Mouse (Mus musculus): ENCODE data around the gene Ubqln4. TPM values are rescaled to one million over a fixed set of nuclear protein-coding genes. Genes with fewer than 3 reads are reported as not detected.

Gene Ubqln4
- polyA plus RNA-seq, 1 experiment from 2014 or later: 62.6 TPM

DNA sequence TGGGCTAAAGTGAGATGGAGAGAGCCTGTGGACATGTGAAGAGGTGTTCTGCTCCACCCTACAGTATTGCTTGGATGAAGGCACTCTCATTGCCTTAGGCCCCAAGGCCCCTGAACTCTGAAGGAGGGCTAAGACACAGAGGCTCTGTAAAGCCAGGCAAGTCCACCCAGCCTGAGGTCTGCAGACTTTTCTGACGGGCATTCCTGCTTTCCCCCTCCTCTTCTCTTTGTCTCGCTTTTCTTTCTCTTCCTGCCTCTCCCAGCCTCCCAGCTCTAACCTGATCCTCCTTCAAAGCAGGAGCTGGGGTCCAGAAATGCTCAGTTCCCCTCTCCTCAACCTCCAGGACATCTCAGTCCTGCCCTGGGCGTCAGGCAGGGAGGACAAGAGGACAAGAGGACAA lies 18.6 kb upstream of the Ubqln4 start:
- 23% methylated on average over 3 of the region's 3 CpGs for WGBS
- no peaks in the 10 kb centered on the region for H3K9me3 ChIP-seq
- no peaks in the 10 kb centered on the region for H3K27me3 ChIP-seq
- H3K4me1 ChIP-seq (replicated peaks): peaks cover 57% of the 10 kb centered on the region
- ATAC-seq (ENCODE audit: insufficient number of reproducible peaks, insufficient read depth, low FRiP score, low TSS enrichment, low read depth): no peak
- H3K9ac ChIP-seq (replicated peaks): peak overlapping the region; percentile 97
- peak overlapping the region; percentile 75 for H3K4me3 ChIP-seq (replicated peaks)
- H3K27ac ChIP-seq: peak overlapping the region; percentile 99
- peak overlapping the region; percentile 94 for H3K4me2 ChIP-seq
- H3K36me3 ChIP-seq: peaks cover 55% of the 10 kb centered on the region

DNA sequence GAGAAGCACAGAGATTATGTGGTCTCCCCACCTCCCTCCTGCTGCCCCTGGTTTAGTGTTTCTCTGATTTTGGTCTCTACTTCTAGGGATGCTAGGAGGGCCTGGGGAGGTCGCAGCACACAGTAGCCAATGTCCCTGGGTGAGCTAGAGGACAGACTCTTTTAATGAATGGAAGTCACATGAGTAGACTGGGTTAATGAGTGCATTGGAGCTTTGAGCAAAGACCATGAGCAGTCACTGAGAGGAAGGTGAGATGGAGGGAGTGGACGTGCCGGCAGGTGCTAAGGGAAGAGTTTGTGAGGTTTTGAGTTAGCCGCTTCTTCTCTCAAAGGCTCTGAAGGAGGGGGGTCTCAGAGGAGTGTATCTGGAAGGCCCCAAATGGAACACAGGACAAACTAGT lies 18.0 kb upstream of the Ubqln4 start:
- Histone ChIP-seq H3K4me1 (replicated peaks) (peaks cover 55% of the 10 kb centered on the region), H3K9me3 (no peaks in the 10 kb centered on the region), H3K27me3 (no peaks in the 10 kb centered on the region), H3K36me3 (peaks cover 60% of the 10 kb centered on the region), H3K4me3 (replicated peaks) (peak overlapping the region; percentile 75), H3K9ac (replicated peaks) (peak overlapping the region; percentile 97), H3K4me2 (peak overlapping the region; percentile 94), H3K27ac (peak overlapping the region; percentile 99)
- WGBS: 52% methylated on average over 4 of the region's 4 CpGs
- ATAC-seq (ENCODE audit: insufficient number of reproducible peaks, insufficient read depth, low FRiP score, low TSS enrichment, low read depth): no peak

DNA sequence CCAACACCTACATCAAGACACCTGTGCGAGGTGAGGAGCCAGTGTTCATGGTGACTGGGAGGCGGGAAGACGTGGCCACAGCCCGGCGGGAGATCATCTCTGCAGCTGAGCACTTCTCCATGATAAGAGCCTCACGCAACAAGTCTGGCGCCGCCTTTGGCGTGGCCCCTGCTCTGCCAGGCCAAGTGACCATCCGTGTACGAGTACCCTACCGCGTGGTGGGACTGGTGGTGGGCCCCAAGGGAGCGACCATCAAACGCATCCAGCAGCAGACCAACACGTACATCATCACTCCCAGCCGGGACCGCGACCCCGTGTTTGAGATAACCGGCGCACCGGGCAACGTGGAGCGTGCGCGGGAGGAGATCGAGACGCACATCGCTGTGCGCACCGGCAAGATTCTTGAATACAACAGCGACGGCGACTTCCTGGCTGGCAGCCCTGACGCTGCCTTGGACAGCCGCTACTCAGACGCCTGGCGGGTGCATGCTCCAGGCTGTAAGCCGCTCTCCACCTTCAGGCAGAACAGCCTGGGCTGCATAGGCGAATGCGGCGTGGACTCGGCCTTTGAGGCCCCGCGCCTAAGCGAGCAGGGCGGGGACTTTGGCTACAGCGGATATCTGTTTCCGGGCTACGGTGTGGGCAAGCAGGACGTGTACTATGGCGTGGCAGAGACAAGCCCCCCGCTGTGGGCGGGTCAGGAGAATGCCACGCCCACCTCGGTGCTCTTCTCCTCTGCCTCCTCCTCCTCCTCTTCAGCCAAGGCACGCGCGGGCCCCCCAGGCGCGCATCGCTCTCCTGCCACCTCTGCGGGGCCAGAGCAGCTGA lies 17.2 kb upstream of the Ubqln4 start:
- no peaks in the 10 kb centered on the region for H3K27me3 ChIP-seq
- peaks cover 55% of the 10 kb centered on the region for H3K4me1 ChIP-seq (replicated peaks)
- H3K36me3 ChIP-seq: peaks cover 68% of the 10 kb centered on the region
- peak overlapping the region; percentile 75 for H3K4me3 ChIP-seq (replicated peaks)
- H3K4me2 ChIP-seq: peak overlapping the region; percentile 94
- ATAC-seq (ENCODE audit: insufficient number of reproducible peaks, insufficient read depth, low FRiP score, low TSS enrichment, low read depth): no peak
- H3K9ac ChIP-seq (replicated peaks): peak overlapping the region; percentile 97
- H3K9me3 ChIP-seq: no peaks in the 10 kb centered on the region
- 10% methylated on average over 64 of the region's 64 CpGs for WGBS
- H3K27ac ChIP-seq: peak overlapping the region; percentile 77

DNA sequence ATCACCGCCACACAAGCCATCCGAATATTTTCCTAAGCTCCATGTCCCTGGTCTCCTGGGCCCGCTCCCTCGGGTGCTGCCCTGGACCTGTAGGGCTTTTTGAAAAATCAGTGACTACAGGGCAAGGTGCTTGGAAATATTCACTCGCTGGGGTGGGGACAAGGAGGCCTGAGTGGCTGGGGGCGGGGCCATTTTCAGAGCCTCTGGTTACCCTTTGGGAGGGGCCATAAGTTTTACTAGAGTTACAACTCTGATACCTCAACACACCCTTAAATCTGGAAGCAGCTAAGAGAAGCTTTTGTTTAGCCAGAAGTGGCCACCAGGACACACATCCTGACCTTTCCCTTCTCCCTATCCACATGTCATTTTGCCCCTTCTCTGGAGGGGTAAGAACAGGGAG lies 16.4 kb upstream of the Ubqln4 start:
- Histone ChIP-seq H3K4me2 (peak overlapping the region; percentile 94), H3K27me3 (no peaks in the 10 kb centered on the region), H3K9ac (replicated peaks) (peak overlapping the region; percentile 44; the same call in 1 of the 2 replicates), H3K9me3 (no peaks in the 10 kb centered on the region), H3K4me3 (replicated peaks) (peak overlapping the region; percentile 75), H3K27ac (peak overlapping the region; percentile 77), H3K4me1 (replicated peaks) (peaks cover 55% of the 10 kb centered on the region), H3K36me3 (peaks cover 73% of the 10 kb centered on the region)
- ATAC-seq (ENCODE audit: insufficient number of reproducible peaks, insufficient read depth, low FRiP score, low TSS enrichment, low read depth): no peak
- 69% methylated on average over 6 of the region's 6 CpGs for WGBS

DNA sequence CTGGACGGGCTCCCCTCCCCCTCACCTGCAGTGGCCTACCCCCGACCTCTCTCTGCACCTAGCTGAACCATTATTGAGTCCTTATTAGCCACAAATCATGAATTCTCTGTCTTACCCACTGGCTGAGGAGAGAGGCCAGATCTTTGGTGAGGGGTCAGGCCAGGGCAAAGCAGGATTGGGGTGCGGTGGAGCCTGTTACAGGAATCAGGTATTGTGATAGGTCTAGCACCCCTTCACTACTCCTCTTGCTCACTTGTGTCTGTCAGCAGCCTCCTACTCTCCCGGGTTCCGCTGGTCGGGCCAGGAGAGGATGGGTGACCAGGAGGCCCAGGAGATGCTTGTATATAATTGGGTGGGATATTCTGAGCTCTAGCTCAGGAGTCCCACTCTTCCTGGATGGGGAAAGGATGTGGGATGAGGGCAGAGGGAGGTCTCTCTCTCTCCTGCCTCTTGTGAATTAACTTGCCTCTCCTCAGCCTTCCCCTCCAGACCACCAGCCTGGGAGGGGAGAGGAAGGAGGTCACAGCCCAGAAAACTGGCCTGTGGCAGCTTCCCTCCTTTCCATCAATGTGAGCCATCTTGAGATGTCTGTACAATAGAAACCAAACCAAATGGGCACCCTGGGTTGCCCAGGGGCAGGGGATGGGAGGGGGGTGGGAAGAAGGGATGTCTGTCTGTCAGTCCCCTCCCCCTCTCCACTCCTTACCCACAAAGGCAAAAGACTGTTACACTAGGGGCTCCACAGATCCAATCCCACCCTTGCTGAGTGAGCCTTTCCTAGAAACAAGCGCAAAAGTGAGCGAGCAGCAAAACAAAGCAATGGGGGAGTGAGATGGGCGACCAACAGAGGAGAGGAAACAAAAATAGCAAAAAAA lies 15.1 kb upstream of the Ubqln4 start:
- Histone ChIP-seq H3K27ac (0 out of 2 replicates have a peak overlapping the region, but pooled peaks have one; percentile 35), H3K36me3 (peaks cover 73% of the 10 kb centered on the region), H3K9ac (replicated peaks) (peak overlapping the region; percentile 18; the same call in 1 of the 2 replicates), H3K27me3 (no peaks in the 10 kb centered on the region), H3K9me3 (no peaks in the 10 kb centered on the region), H3K4me2 (peak overlapping the region; percentile 13), H3K4me1 (replicated peaks) (peaks cover 55% of the 10 kb centered on the region), H3K4me3 (replicated peaks) (no peak overlapping the region)
- WGBS: 64% methylated on average over 9 of the region's 9 CpGs
- ATAC-seq (ENCODE audit: insufficient number of reproducible peaks, insufficient read depth, low FRiP score, low TSS enrichment, low read depth): no peak

DNA sequence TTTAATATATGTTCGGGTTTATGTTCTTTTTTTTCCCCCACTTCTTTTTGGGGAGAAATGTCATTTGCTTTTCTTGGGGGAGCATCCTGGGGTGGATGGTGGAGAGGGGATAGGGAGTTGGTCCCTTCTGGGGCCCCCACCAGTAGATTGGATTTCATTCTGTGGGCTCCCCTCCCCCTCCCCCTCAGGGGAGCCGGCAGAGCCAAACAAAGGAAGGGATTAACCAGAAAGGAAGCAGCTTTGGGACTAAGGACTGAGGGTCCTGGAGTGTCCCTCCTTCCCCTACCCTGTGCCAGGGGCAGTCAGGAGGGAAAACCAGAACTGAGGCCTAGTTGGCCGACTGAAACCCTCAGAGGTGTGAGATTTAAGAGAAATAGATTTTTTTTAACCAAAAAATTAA lies 14.2 kb upstream of the Ubqln4 start:
- Histone ChIP-seq H3K4me3 (replicated peaks) (no peak overlapping the region), H3K4me2 (no peak overlapping the region), H3K27ac (0 out of 2 replicates have a peak overlapping the region, but pooled peaks have one; percentile 41), H3K27me3 (no peaks in the 10 kb centered on the region), H3K9me3 (no peaks in the 10 kb centered on the region), H3K4me1 (replicated peaks) (peaks cover 52% of the 10 kb centered on the region), H3K36me3 (peaks cover 70% of the 10 kb centered on the region), H3K9ac (replicated peaks) (no peak overlapping the region)
- 30% methylated on average over 3 of the region's 3 CpGs for WGBS
- no peak for ATAC-seq (ENCODE audit: insufficient number of reproducible peaks, insufficient read depth, low FRiP score, low TSS enrichment, low read depth)

DNA sequence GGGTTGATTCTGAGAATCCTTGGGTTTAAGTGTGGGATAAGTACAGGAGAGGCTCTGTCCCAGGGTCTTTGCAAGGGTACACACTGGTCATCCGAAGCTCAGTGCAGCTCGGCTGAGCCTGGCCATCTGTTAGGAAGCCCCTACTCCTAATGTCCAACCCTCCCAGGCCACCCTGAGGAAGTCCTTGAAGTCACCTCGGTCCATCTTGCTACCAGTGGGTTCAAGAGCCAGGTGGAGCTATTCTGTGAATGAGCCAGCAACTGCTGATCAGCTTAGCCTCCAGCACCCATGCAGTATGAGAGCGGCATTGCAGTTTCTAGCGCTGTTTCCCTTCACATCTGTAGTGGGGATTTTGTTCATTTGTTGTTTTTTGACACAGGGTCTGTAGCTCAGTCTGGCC lies 13.5 kb upstream of the Ubqln4 start:
- Histone ChIP-seq H3K27me3 (no peaks in the 10 kb centered on the region), H3K9me3 (no peaks in the 10 kb centered on the region), H3K36me3 (peaks cover 63% of the 10 kb centered on the region), H3K4me1 (replicated peaks) (peaks cover 51% of the 10 kb centered on the region), H3K27ac (peak overlapping the region; percentile 50), H3K9ac (replicated peaks) (no peak overlapping the region), H3K4me2 (no peak overlapping the region), H3K4me3 (replicated peaks) (no peak overlapping the region)
- 70% methylated on average over 5 of the region's 5 CpGs for WGBS
- no peak for ATAC-seq (ENCODE audit: insufficient number of reproducible peaks, insufficient read depth, low FRiP score, low TSS enrichment, low read depth)

DNA sequence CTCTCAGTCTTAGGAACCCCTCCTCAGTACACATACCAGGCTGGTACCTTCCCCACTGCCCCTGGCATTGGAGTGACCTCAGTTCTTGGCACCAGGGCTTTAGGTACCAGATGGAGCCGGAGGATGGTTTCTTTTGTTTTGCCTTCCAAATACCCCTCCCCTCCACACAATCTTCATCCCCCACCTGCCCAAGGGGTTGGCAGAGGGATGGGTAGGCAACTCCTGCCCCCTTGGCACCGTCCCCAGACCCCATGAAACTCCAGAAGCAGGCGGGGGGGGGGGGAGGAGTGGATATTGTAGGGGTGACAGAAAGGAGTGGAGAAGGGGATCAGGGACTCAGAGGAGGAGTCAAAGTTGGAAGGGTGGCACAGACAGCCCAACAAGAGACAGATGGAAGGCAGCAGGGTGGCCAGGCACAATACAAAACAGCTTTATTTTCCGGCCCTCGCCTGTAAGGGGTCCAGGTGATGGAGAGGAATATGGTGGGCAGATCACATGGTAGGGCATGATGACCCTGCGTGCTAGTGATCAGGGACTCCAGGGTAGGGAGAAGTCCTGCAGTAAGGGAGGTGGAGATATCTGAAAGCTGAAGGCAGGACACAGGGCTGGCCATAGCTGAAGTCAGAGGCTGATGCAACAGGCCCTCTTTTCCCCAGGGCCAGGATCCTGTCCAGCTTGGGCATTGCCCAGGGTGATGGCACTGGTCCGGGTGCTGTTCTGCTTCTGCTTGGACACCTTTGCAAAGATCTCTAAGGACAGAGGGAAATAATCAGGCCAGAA lies 11.7 kb upstream of the Ubqln4 start:
- H3K36me3 ChIP-seq: peaks cover 47% of the 10 kb centered on the region
- H3K4me1 ChIP-seq (replicated peaks): peaks cover 35% of the 10 kb centered on the region
- peak overlapping the region; percentile 53; the same call in 1 of the 2 replicates for H3K27ac ChIP-seq

DNA sequence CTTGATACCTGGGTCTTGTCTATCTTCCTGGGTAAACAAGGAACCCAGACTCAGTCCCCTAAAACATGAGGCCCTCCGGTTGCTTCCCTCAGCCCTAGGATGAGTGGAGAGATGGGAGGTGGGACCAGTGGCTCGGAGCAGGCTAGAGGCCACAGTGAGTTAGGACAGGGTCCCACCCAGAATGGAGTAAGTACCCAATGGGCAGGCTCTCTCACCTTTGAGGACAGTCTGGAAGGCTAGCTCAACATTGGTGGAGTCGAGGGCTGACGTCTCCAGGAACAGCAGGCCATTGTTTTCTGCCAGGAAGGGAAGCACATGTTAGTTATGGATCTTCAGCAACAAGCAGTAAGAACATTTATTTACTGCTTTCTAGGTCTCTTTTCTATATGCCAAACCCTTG lies 11.1 kb upstream of the Ubqln4 start:
- no peak for ATAC-seq (ENCODE audit: insufficient number of reproducible peaks, insufficient read depth, low FRiP score, low TSS enrichment, low read depth)
- Histone ChIP-seq H3K4me1 (replicated peaks) (peaks cover 28% of the 10 kb centered on the region), H3K9me3 (no peaks in the 10 kb centered on the region), H3K4me3 (replicated peaks) (no peak overlapping the region), H3K27ac (peak overlapping the region; percentile 53; the same call in 1 of the 2 replicates), H3K9ac (replicated peaks) (no peak overlapping the region), H3K36me3 (peaks cover 41% of the 10 kb centered on the region), H3K4me2 (no peak overlapping the region), H3K27me3 (no peaks in the 10 kb centered on the region)
- WGBS: 66% methylated on average over 4 of the region's 4 CpGs

More for the DNA sequence above, 11.7 kb upstream of the Ubqln4 start:
- Histone ChIP-seq H3K27me3 (no peaks in the 10 kb centered on the region), H3K9ac (replicated peaks) (no peak overlapping the region), H3K9me3 (no peaks in the 10 kb centered on the region), H3K4me3 (replicated peaks) (no peak overlapping the region), H3K4me2 (no peak overlapping the region)
- 74% methylated on average over 7 of the region's 7 CpGs for WGBS
- ATAC-seq (ENCODE audit: insufficient number of reproducible peaks, insufficient read depth, low FRiP score, low TSS enrichment, low read depth): no peak

DNA sequence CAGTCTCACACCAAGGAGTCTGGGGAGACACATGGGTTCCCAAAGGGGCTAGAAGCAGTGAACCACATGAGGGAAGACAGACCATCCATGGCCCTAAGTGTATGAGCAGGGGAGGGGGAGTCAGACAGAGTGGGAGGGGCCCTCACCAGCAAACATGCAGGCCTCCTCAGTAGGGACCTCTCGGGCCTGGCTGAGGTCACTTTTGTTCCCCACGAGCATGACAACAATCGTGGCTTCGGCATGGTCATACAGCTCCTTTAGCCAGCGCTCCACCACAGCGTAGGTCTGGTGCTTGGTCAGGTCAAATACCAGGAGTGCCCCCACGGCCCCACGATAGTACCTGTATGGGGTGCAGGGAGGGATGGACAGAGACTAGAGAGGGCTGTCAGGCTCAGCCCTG lies 10.4 kb upstream of the Ubqln4 start:
- Histone ChIP-seq H3K4me2 (no peak overlapping the region), H3K36me3 (peaks cover 34% of the 10 kb centered on the region), H3K4me3 (replicated peaks) (no peak overlapping the region), H3K9ac (replicated peaks) (no peak overlapping the region), H3K27me3 (no peaks in the 10 kb centered on the region), H3K4me1 (replicated peaks) (peaks cover 24% of the 10 kb centered on the region), H3K27ac (0 out of 2 replicates have a peak overlapping the region, but pooled peaks have one; percentile 17), H3K9me3 (no peaks in the 10 kb centered on the region)
- no peak for ATAC-seq (ENCODE audit: insufficient number of reproducible peaks, insufficient read depth, low FRiP score, low TSS enrichment, low read depth)
- 82% methylated on average over 8 of the region's 8 CpGs for WGBS
